In the genomic region with DNA sequence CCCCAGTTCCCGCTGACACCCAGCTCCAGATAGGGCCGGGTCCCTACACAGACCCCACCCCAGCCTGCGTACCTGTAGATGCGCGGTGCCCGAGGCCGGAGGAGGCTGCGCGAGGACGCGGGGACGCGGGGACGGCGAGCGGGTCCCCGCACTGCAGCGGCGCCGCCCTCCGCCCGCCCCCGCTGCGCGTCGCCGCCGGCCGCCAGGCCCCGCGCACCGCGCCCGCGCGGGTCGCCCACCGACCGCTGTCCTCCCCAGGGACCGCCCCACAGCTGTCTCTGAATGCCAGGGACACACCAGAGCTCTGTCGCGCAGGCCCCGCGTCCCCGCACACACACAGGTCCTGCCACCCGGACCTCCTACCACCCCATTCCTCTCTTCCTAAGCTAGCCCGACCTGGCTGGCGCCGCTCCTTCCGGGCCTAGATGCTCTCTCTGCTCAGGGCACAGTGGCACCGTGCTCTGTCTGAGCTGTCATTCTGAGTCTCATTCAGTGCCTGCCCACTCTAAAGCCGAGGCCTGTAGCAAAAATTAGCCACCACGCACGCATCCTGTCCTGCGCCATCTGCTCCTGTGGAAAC, we compare ENCODE assay signal across 8 mouse cellular contexts. TPM values are rescaled to one million over a fixed set of nuclear protein-coding genes. Genes with fewer than 3 reads are reported as not detected.
DNase-seq lines count a peak whose midpoint lies in the region; ATAC-seq and TF ChIP-seq lines count a peak whose summit lies in the region.

No protein-coding gene starts in this region.

- peak; percentile 37 to 44 for DNase-seq in adrenal gland, adult 18-20 months (ENCODE audit: low spot score in 2 of 2)
- DNase-seq in adrenal gland, postnatal 4 days (ENCODE audit: low spot score in 2 of 2): no peak
- DNase-seq in embryo, embryonic 10.5 days (ENCODE audit: low spot score): peak; percentile 15
- no peak for DNase-seq in natural killer cell, adult 2 months (ENCODE audit: low spot score in 2 of 2)

- H3K9ac ChIP-seq in ES-Bruce4 (ENCODE audit: low read depth, poor library complexity, severe bottlenecking): peak overlapping the region; percentile 35
- peak overlapping the region; percentile 83 for H3K9ac ChIP-seq in hindbrain, embryonic 13.5 days
- peak overlapping the region; percentile 75 for H3K9ac ChIP-seq in limb, embryonic 13.5 days

- peak overlapping the region; percentile 74 for H3K4me2 ChIP-seq in hindbrain, embryonic 13.5 days
- peak overlapping the region; percentile 85 for H3K4me2 ChIP-seq in limb, embryonic 13.5 days (replicated peaks)

- H3K27ac ChIP-seq in ES-Bruce4 (ENCODE audit: insufficient read depth, low read length): no peak overlapping the region
- H3K27ac ChIP-seq in hindbrain, embryonic 13.5 days: peak overlapping the region; percentile 87
- H3K27ac ChIP-seq in limb, embryonic 13.5 days: no peak overlapping the region
- peak overlapping the region; percentile 76 for H3K27ac ChIP-seq in olfactory bulb, adult 2 months (ENCODE audit: insufficient read depth, low read depth, low read length)

- H3K4me3 ChIP-seq in ES-Bruce4 (ENCODE audit: low read depth, low read length): peak overlapping the region; percentile 49
- H3K4me3 ChIP-seq in hindbrain, embryonic 13.5 days: peak overlapping the region; percentile 58
- H3K4me3 ChIP-seq in limb, embryonic 13.5 days: peak overlapping the region; percentile 59
- peak overlapping the region; percentile 79 for H3K4me3 ChIP-seq in olfactory bulb, adult 2 months (ENCODE audit: insufficient read depth, low read depth, low read length)

- no peaks in the 10 kb centered on the region for H3K27me3 ChIP-seq in ES-Bruce4 (ENCODE audit: control insufficient read depth, insufficient read depth, low read length, poor library complexity, severe bottlenecking)
- peaks cover 15% of the 10 kb centered on the region for H3K27me3 ChIP-seq in hindbrain, embryonic 13.5 days
- peaks cover 30% of the 10 kb centered on the region for H3K27me3 ChIP-seq in limb, embryonic 13.5 days

- no peaks in the 10 kb centered on the region for H3K4me1 ChIP-seq in ES-Bruce4 (ENCODE audit: control insufficient read depth, insufficient read depth, low read length)
- H3K4me1 ChIP-seq in hindbrain, embryonic 13.5 days (replicated peaks): peaks cover 23% of the 10 kb centered on the region
- peaks cover 8% of the 10 kb centered on the region; the same call in 1 of the 2 replicates for H3K4me1 ChIP-seq in limb, embryonic 13.5 days
- peaks cover 16% of the 10 kb centered on the region for H3K4me1 ChIP-seq in olfactory bulb, adult 2 months (ENCODE audit: control insufficient read depth, insufficient read depth, low read length)

- no peaks in the 10 kb centered on the region for H3K9me3 ChIP-seq in ES-Bruce4 (replicated peaks; ENCODE audit: control insufficient read depth, insufficient read depth, low read length, poor library complexity, severe bottlenecking)
- H3K9me3 ChIP-seq in hindbrain, embryonic 13.5 days: no peaks in the 10 kb centered on the region
- H3K9me3 ChIP-seq in limb, embryonic 13.5 days: no peaks in the 10 kb centered on the region

- no peak for TF ChIP-seq EP300 in ES-Bruce4 (IDR thresholded peaks at IDR 0.05; ENCODE audit: insufficient read depth, low read depth, low read length)

- no peak for TF ChIP-seq POLR2A in ES-Bruce4 (IDR thresholded peaks at IDR 0.05; ENCODE audit: insufficient read depth, low read length)
- peak; percentile 22; the same call in 1 of the 2 replicates for TF ChIP-seq POLR2A in olfactory bulb, adult 2 months (IDR thresholded peaks at IDR 0.05; ENCODE audit: insufficient read depth, low read depth, low read length)

- peak; percentile 93 for ATAC-seq in hindbrain, embryonic 13.5 days (ENCODE audit: low FRiP score)
- peak; percentile 70 for ATAC-seq in limb, embryonic 13.5 days (ENCODE audit: low FRiP score, low read depth)

- H3K36me3 ChIP-seq in ES-Bruce4 (ENCODE audit: control insufficient read depth, insufficient read depth, low read length, poor library complexity, severe bottlenecking): no peaks in the 10 kb centered on the region
- peaks cover 24% of the 10 kb centered on the region for H3K36me3 ChIP-seq in hindbrain, embryonic 13.5 days
- peaks cover 12% of the 10 kb centered on the region for H3K36me3 ChIP-seq in limb, embryonic 13.5 days

- 3% methylated on average over 41 of the region's 55 CpGs for WGBS in hindbrain, embryonic 13.5 days
- WGBS in limb, embryonic 13.5 days: 5% methylated on average over 42 of the region's 55 CpGs
- 4% methylated on average over 40 of the region's 55 CpGs for WGBS in olfactory bulb, adult 2 months

- no peak for TF ChIP-seq CTCF in ES-Bruce4 (IDR thresholded peaks at IDR 0.05; ENCODE audit: low read depth, low read length)
- no peak for TF ChIP-seq CTCF in olfactory bulb, adult 2 months (IDR thresholded peaks at IDR 0.05; ENCODE audit: insufficient read depth, low read depth, low read length)

RNA-seq across cellular contexts. Expression of a gene that starts 20.1 kb away (rescaled TPM):
- total RNA-seq in adrenal gland, adult 18-20 months (2021): 10 to 100 TPM; 44.4 to 67.4 TPM
- 10 to 100 TPM; 23.1 to 31.3 TPM for total RNA-seq in adrenal gland, postnatal 4 days (2021)
- polyA plus RNA-seq in ES-Bruce4 (2011; ENCODE audit: insufficient read depth, insufficient read length, low read depth, missing spikeins): 8.2 and 9.4 TPM in 2 replicates
- polyA plus RNA-seq in hindbrain, embryonic 13.5 days (2015; fragmentation: Nextera tagmentation; extraction: Ambion mirVana): 179 and 194 TPM in 2 replicates
- polyA plus RNA-seq in limb, embryonic 13.5 days (2015; fragmentation: Nextera tagmentation; extraction: Ambion mirVana): 20.1 and 25.4 TPM in 2 replicates
- not detected in 2 replicates for polyA plus RNA-seq in olfactory bulb, adult 2 months (2012; ENCODE audit: insufficient read depth, insufficient read length, low replicate concordance, missing spikeins)

RNA-seq across cellular contexts. Expression of a gene that starts 20.4 kb away (rescaled TPM):
- total RNA-seq in adrenal gland, adult 18-20 months (2021): 10 to 100 TPM; 17.1 to 19.4 TPM
- 10 to 100 TPM; 15.8 to 16.1 TPM for total RNA-seq in adrenal gland, postnatal 4 days (2021)
- 21.6 and 22.6 TPM in 2 replicates for polyA plus RNA-seq in ES-Bruce4 (2011; ENCODE audit: insufficient read depth, insufficient read length, low read depth, missing spikeins)
- polyA plus RNA-seq in hindbrain, embryonic 13.5 days (2015; fragmentation: Nextera tagmentation; extraction: Ambion mirVana): 3.1 and 3.7 TPM in 2 replicates
- 4.4 and 4.7 TPM in 2 replicates for polyA plus RNA-seq in limb, embryonic 13.5 days (2015; fragmentation: Nextera tagmentation; extraction: Ambion mirVana)
- polyA plus RNA-seq in olfactory bulb, adult 2 months (2012; ENCODE audit: insufficient read depth, insufficient read length, low replicate concordance, missing spikeins): not detected in 2 replicates

Comparison
In these comparisons a context has a peak if more than half of its experiments do, and no peak if none do; other contexts are left out.
1. DNase-seq: peak in adrenal gland, adult 18-20 months (2 of 2) and embryo, embryonic 10.5 days (single experiment); none in adrenal gland, postnatal 4 days (0 of 2) and natural killer cell, adult 2 months (0 of 2).
2. H3K27ac ChIP-seq: peak in hindbrain, embryonic 13.5 days (single experiment) and olfactory bulb, adult 2 months (single experiment); none in ES-Bruce4 (single experiment) and limb, embryonic 13.5 days (single experiment).
3. Peak in every context shown above with its lines, with median percentiles within 50 percentile points of each other: H3K4me3 ChIP-seq and H3K9ac ChIP-seq.